Comparison of ENCODE assay signal across 16 mouse cellular contexts in the genomic region with DNA sequence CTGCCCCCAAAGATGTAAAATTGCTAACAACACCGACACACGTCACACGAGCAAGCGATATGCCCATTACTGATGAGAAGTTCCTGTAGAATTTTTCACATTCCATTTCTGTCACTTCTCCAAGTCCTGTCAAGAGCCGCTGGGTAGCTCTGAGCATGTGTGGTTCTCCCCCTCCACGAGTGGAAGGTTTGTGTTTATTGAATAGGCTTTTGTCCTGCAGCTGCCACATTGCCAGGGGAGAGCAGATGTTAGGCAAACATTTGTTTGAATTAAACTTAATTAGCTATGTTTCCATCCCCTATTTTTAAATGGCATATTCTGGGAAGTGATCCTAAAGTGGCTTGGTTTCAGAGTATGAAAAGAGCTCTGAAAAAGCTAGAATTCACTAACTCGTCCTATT.
DNase-seq lines count a peak whose midpoint lies in the region; ATAC-seq and TF ChIP-seq lines count a peak whose summit lies in the region.
"Had no signal": no experiment of that assay in that cellular context is flagged by ENCODE, and none has a peak within 500 bp of the region (broad histone marks: within the 10 kb centered on the region; RNA-seq: fewer than 3 reads in every experiment).

No protein-coding gene starts in this region.

- H3K4me3 ChIP-seq in forebrain, embryonic 13.5 days, result no peak overlapping the region
- no peak overlapping the region for H3K4me3 ChIP-seq in forebrain, embryonic 11.5 days (ENCODE audit: low read depth, low read length)
- no peak overlapping the region for H3K4me3 ChIP-seq in lung, postnatal 0 days (ENCODE audit: low read depth, low read length)
- H3K4me3 ChIP-seq in hindbrain, postnatal 0 days (ENCODE audit: low read length), result no peak overlapping the region
- H3K4me3 ChIP-seq: embryonic facial prominence, embryonic 12.5 days; heart, embryonic 15.5 days had no signal

- H3K9ac ChIP-seq in forebrain, embryonic 13.5 days, result no peak overlapping the region
- no peak overlapping the region for H3K9ac ChIP-seq in forebrain, embryonic 11.5 days (ENCODE audit: low read length)
- no peak overlapping the region for H3K9ac ChIP-seq in lung, postnatal 0 days (replicated peaks; ENCODE audit: low read depth)
- no peak overlapping the region for H3K9ac ChIP-seq in hindbrain, postnatal 0 days (replicated peaks; ENCODE audit: low read length)
- H3K9ac ChIP-seq: embryonic facial prominence, embryonic 12.5 days; heart, embryonic 15.5 days had no signal

- H3K4me1 ChIP-seq in forebrain, embryonic 13.5 days, result peaks cover 11% of the 10 kb centered on the region
- no peaks in the 10 kb centered on the region for H3K4me1 ChIP-seq in forebrain, embryonic 11.5 days (replicated peaks; ENCODE audit: control insufficient read depth, insufficient read depth, low read length)
- no peaks in the 10 kb centered on the region for H3K4me1 ChIP-seq in lung, postnatal 0 days (ENCODE audit: insufficient read depth, low read depth, low read length)
- H3K4me1 ChIP-seq in hindbrain, postnatal 0 days (ENCODE audit: insufficient read depth, low read length), result no peaks in the 10 kb centered on the region
- H3K4me1 ChIP-seq: embryonic facial prominence, embryonic 12.5 days; heart, embryonic 15.5 days had no signal

- H3K4me2 ChIP-seq in forebrain, embryonic 13.5 days, result no peak overlapping the region
- H3K4me2 ChIP-seq in forebrain, embryonic 11.5 days (ENCODE audit: low read depth, low read length, severe bottlenecking), result no peak overlapping the region
- H3K4me2 ChIP-seq in lung, postnatal 0 days (replicated peaks; ENCODE audit: low read depth, low read length), result no peak overlapping the region
- H3K4me2 ChIP-seq in hindbrain, postnatal 0 days (ENCODE audit: low read depth, low read length), result no peak overlapping the region
- H3K4me2 ChIP-seq: embryonic facial prominence, embryonic 12.5 days; heart, embryonic 15.5 days had no signal

- no peaks in the 10 kb centered on the region for H3K36me3 ChIP-seq in forebrain, embryonic 13.5 days (ENCODE audit: poor library complexity, severe bottlenecking)
- H3K36me3 ChIP-seq in forebrain, embryonic 11.5 days (ENCODE audit: control insufficient read depth, insufficient read depth, low read length), result no peaks in the 10 kb centered on the region
- 0 out of 2 replicates have a peak, but pooled peaks cover 3% of the 10 kb centered on the region for H3K36me3 ChIP-seq in lung, postnatal 0 days (ENCODE audit: insufficient read depth, low read length)
- H3K36me3 ChIP-seq in hindbrain, postnatal 0 days (ENCODE audit: insufficient read depth, low read length), result no peaks in the 10 kb centered on the region
- H3K36me3 ChIP-seq: embryonic facial prominence, embryonic 12.5 days; heart, embryonic 15.5 days had no signal

- peak; percentile 80 for ATAC-seq in forebrain, embryonic 13.5 days
- no peak for ATAC-seq in forebrain, embryonic 11.5 days (replicated peaks; ENCODE audit: low FRiP score)
- 0 out of 2 replicates have a peak, but pooled peaks have one; percentile 26 for ATAC-seq in lung, postnatal 0 days
- ATAC-seq in hindbrain, postnatal 0 days, result peak; percentile 76
- ATAC-seq: activated CD4-positive, CD25-positive, alpha-beta regulatory T cell, adult 4 months had no signal

- no peaks in the 10 kb centered on the region for H3K9me3 ChIP-seq in forebrain, embryonic 13.5 days (replicated peaks)
- H3K9me3 ChIP-seq in forebrain, embryonic 11.5 days (ENCODE audit: control insufficient read depth, low read length), result no peaks in the 10 kb centered on the region
- no peaks in the 10 kb centered on the region for H3K9me3 ChIP-seq in lung, postnatal 0 days (ENCODE audit: low read length)
- H3K9me3 ChIP-seq in hindbrain, postnatal 0 days (ENCODE audit: low read length), result no peaks in the 10 kb centered on the region
- H3K9me3 ChIP-seq: embryonic facial prominence, embryonic 12.5 days; G1E; heart, embryonic 15.5 days had no signal

- TF ChIP-seq CTCF in lung, postnatal 0 days (IDR thresholded peaks at IDR 0.05), result no peak
- TF ChIP-seq CTCF in hindbrain, postnatal 0 days (IDR thresholded peaks at IDR 0.05; ENCODE audit: low read depth), result no peak

- no peaks in the 10 kb centered on the region for H3K27me3 ChIP-seq in forebrain, embryonic 13.5 days
- no peaks in the 10 kb centered on the region for H3K27me3 ChIP-seq in forebrain, embryonic 11.5 days (ENCODE audit: control insufficient read depth, insufficient read depth, low read length)
- no peaks in the 10 kb centered on the region for H3K27me3 ChIP-seq in lung, postnatal 0 days (replicated peaks; ENCODE audit: insufficient read depth, low read length)
- H3K27me3 ChIP-seq in hindbrain, postnatal 0 days (ENCODE audit: insufficient read depth, low read length), result no peaks in the 10 kb centered on the region
- H3K27me3 ChIP-seq: embryonic facial prominence, embryonic 12.5 days; heart, embryonic 15.5 days had no signal

- DNase-seq in forebrain, embryonic 11.5 days (ENCODE audit: low spot score), result no peak
- DNase-seq in lung, postnatal 0 days (ENCODE audit: low spot score), result peak; percentile 19
- DNase-seq in lung, postnatal 25 days (ENCODE audit: low spot score), result no peak
- peak; percentile 12 for DNase-seq in embryo, embryonic 11 days
- peak; percentile 57 for DNase-seq in hindbrain, postnatal 0 days (ENCODE audit: low spot score)
- DNase-seq in urinary bladder, postnatal 25 days (ENCODE audit: low spot score), result no peak
- DNase-seq in adrenal gland, adult (ENCODE audit: inconsistent age in 2 of 2, low spot score in 1 of 2), result no peak
- DNase-seq: cerebellum, adult 11-12 months; kidney, adult 11 months; left cerebral cortex, postnatal 4 days had no signal

- H3K27ac ChIP-seq in forebrain, embryonic 13.5 days, result no peak overlapping the region
- no peak overlapping the region for H3K27ac ChIP-seq in forebrain, embryonic 11.5 days (ENCODE audit: low read depth, low read length)
- no peak overlapping the region for H3K27ac ChIP-seq in lung, postnatal 0 days (ENCODE audit: low read length)
- H3K27ac ChIP-seq in hindbrain, postnatal 0 days, result no peak overlapping the region
- H3K27ac ChIP-seq: embryonic facial prominence, embryonic 12.5 days; heart, embryonic 15.5 days; macrophage had no signal

- no peak for TF ChIP-seq EP300 in lung, postnatal 0 days (IDR thresholded peaks at IDR 0.05)

- WGBS in forebrain, embryonic 13.5 days, result 40% methylated on average over 7 of the region's 7 CpGs
- WGBS in forebrain, embryonic 11.5 days, result 60% methylated on average over 7 of the region's 7 CpGs
- 33% methylated on average over 7 of the region's 7 CpGs for WGBS in lung, postnatal 0 days
- WGBS in hindbrain, postnatal 0 days, result 35% methylated on average over 7 of the region's 7 CpGs

Comparison
In these comparisons a context has a peak if more than half of its experiments do, and no peak if none do; other contexts are left out.
1. DNase-seq: peak in lung, postnatal 0 days (single experiment), embryo, embryonic 11 days (single experiment) and hindbrain, postnatal 0 days (single experiment); none in forebrain, embryonic 11.5 days (single experiment), lung, postnatal 25 days (single experiment), urinary bladder, postnatal 25 days (single experiment) and adrenal gland, adult (0 of 2).